Mouse (Mus musculus) heart, postnatal 14 days (tissue): ENCODE results near the gene Dnah5. TPM values are rescaled to one million over a fixed set of nuclear protein-coding genes. Genes with fewer than 3 reads are reported as not detected.
A peak's percentile ranks its signal among the peaks of the same experiment; 100 is the strongest.

Experiments used
- DNase-seq, 2 experiments: peaks; one replicate each; pipeline ENCODE4 v3.0.0; 2021 to 2022
- intact Hi-C: fragments of 180-260 bp; cut with DNase I; formaldehyde crosslinking; loops from one replicate; pipeline ENCODE4 v1.15.1; 2025
- long read RNA-seq, 2 experiments: library from polyadenylated mRNA; stranded (forward); transcript quantifications; one replicate each; pipeline ENCODE4 v2.0.0; 2021
- total RNA-seq, 2 experiments: library from RNA; stranded (reverse); gene quantifications; 2 replicates each; pipeline ENCODE4 v1.2.3; 2021

Dnah5 gene
- under 1 TPM; 0.02 to 0.43 TPM for total RNA-seq
- long read RNA-seq, experiment 1, result 0 reads
- long read RNA-seq, experiment 2, result 0 reads

GRCm38 (mm10) chr15:28203111-28204075 lies at the start of gene Dnah5:
Gene Dnah5 (plus strand): TSS chr15:28203752.
- intact Hi-C loops, result no loop called here

GRCm38 (mm10) chr15:28154822-28155501 lies 48.6 kb upstream of the Dnah5 start:
- DNase-seq, result peak; percentile 3 to 23
- intact Hi-C loops, result no loop called here

More at GRCm38 (mm10) chr15:28203111-28204075, at the start of gene Dnah5:
- DNase-seq, result no peak

GRCm38 (mm10) chr15:28158771-28159489 lies 44.6 kb upstream of the Dnah5 start:
- peak; percentile 69 to 71 for DNase-seq
- intact Hi-C loops, result no loop called here

- intact Hi-C loops, result no loop called here
- DNase-seq, result no peak
Observed at GRCm38 (mm10) chr15:28162291-28162690, 41.3 kb upstream of the Dnah5 start.

GRCm38 (mm10) chr15:28165234-28165633 lies 38.3 kb upstream of the Dnah5 start:
- DNase-seq, result no peak
- intact Hi-C loops, result no loop called here

GRCm38 (mm10) chr15:28166090-28166489 lies 37.5 kb upstream of the Dnah5 start:
- intact Hi-C loops, result no loop called here
- no peak for DNase-seq

GRCm38 (mm10) chr15:28178951-28179350 lies 24.6 kb upstream of the Dnah5 start:
- intact Hi-C loops, result no loop called here
- no peak for DNase-seq

- intact Hi-C loops, result no loop called here
- no peak for DNase-seq
Observed at GRCm38 (mm10) chr15:28179556-28179955, 24.0 kb upstream of the Dnah5 start.

- peak; percentile 76 to 86 for DNase-seq
- intact Hi-C loops, result loop anchor here (1.0 to 10.0 kb wide), 5 partner anchors 156 to 537 kb away; no protein-coding TSS in a partner anchor
Observed at GRCm38 (mm10) chr15:28181862-28182261, 21.7 kb upstream of the Dnah5 start.

GRCm38 (mm10) chr15:28182567-28182966 lies 21.0 kb upstream of the Dnah5 start:
- intact Hi-C loops, result loop anchor here (1.0 to 10.0 kb wide), 5 partner anchors 156 to 538 kb away; no protein-coding TSS in a partner anchor
- no peak for DNase-seq

- DNase-seq, result peak; percentile 78 to 83
- intact Hi-C loops, result loop anchor here (10.0 kb wide), 1 partner anchor 543 kb away; no protein-coding TSS in a partner anchor
Observed at GRCm38 (mm10) chr15:28187472-28188360, 15.8 kb upstream of the Dnah5 start.

- intact Hi-C loops, result loop anchor here (10.0 kb wide), 1 partner anchor 544 kb away; no protein-coding TSS in a partner anchor
Observed at GRCm38 (mm10) chr15:28188361-28189011, 15.1 kb upstream of the Dnah5 start.

GRCm38 (mm10) chr15:28189668-28190067 lies 13.9 kb upstream of the Dnah5 start:
- intact Hi-C loops, result loop anchor here (10.0 kb wide), 1 partner anchor 545 kb away; no protein-coding TSS in a partner anchor
- no peak for DNase-seq

More at GRCm38 (mm10) chr15:28188361-28189011, 15.1 kb upstream of the Dnah5 start:
- no peak for DNase-seq

GRCm38 (mm10) chr15:28198609-28199008 lies 4.9 kb upstream of the Dnah5 start:
- intact Hi-C loops, result no loop called here
- DNase-seq, result no peak

GRCm38 (mm10) chr15:28204626-28205025 lies 1.1 kb downstream of the Dnah5 start:
- intact Hi-C loops, result no loop called here

GRCm38 (mm10) chr15:28207545-28207944 lies 4.0 kb downstream of the Dnah5 start:
- no peak for DNase-seq
- intact Hi-C loops, result no loop called here

More at GRCm38 (mm10) chr15:28204626-28205025, 1.1 kb downstream of the Dnah5 start:
- DNase-seq, result no peak

GRCm38 (mm10) chr15:28213057-28213456 lies 9.5 kb downstream of the Dnah5 start:
- intact Hi-C loops, result no loop called here

GRCm38 (mm10) chr15:28216358-28216757 lies 12.8 kb downstream of the Dnah5 start:
- DNase-seq, result no peak
- intact Hi-C loops, result no loop called here

More at GRCm38 (mm10) chr15:28213057-28213456, 9.5 kb downstream of the Dnah5 start:
- DNase-seq, result no peak

GRCm38 (mm10) chr15:28227316-28227715 lies 23.8 kb downstream of the Dnah5 start:
- intact Hi-C loops, result no loop called here

More at GRCm38 (mm10) chr15:28227316-28227715, 23.8 kb downstream of the Dnah5 start:
- DNase-seq, result no peak
